Mouse (Mus musculus): ENCODE results near the gene Ccdc38. TPM values are rescaled to one million over a fixed set of nuclear protein-coding genes. Genes with fewer than 3 reads are reported as not detected.

Ccdc38 gene
- polyA plus RNA-seq (2015; fragmentation: Nextera tagmentation; extraction: Ambion mirVana), result 0.41 and 0.46 TPM in 2 replicates

DNA sequence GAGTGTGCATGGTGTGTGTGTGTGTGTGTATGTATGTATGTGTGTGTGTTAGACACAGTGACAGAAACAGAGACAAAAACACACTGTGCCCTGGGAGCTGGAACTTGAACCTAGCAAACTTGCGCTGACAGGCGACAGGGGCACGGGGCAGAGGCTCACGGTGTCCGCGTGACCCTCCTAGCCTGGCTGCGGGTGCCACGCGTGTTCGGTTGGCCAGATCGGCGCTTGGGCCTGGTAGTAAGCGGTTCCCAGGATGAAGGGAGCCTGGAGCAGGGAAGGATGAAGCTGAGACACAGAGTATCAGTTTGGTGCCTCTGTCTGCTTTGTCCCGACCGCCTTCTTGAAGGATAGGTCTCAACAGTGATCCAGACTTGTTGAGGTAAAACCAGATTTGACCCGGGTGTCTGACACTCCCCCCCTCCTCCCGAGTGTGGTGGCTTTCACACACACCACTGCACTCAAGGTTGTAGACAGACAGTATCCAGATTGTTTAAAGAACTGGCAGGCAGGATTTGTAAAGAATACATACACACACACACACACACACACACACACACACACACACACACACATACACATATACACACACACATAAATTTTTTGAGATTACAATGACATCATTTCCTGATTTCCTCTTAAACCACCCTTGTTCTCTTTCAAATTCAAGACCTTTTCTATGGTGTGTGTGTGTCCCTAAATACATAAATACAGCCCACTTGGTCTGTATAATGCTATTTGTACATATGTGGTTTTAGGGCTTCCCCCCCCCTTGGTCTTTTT lies at the start of gene Ccdc38:
Gene Ccdc38 (plus strand): TSS at position 202 of the 780 bp plus-strand sequence.
- peaks cover 8% of the 10 kb centered on the region for H3K4me1 ChIP-seq
- H3K36me3 ChIP-seq, result no peaks in the 10 kb centered on the region
- H3K4me3 ChIP-seq (replicated peaks), result peak within 1 kb of the TSS; percentile 40
- no peak for ATAC-seq (ENCODE audit: low FRiP score)
- WGBS, result 74% methylated on average over 17 of the region's 17 CpGs
- H3K9me3 ChIP-seq (replicated peaks), result no peaks in the 10 kb centered on the region
- peak within 1 kb of the TSS; percentile 28; the same call in 1 of the 2 replicates for H3K9ac ChIP-seq (replicated peaks)
- peak within 1 kb of the TSS; percentile 84 for H3K4me2 ChIP-seq
- peaks cover 7% of the 10 kb centered on the region; the same call in 1 of the 2 replicates for H3K27me3 ChIP-seq (replicated peaks)
- no peak within 1 kb of the TSS for H3K27ac ChIP-seq (replicated peaks)

DNA sequence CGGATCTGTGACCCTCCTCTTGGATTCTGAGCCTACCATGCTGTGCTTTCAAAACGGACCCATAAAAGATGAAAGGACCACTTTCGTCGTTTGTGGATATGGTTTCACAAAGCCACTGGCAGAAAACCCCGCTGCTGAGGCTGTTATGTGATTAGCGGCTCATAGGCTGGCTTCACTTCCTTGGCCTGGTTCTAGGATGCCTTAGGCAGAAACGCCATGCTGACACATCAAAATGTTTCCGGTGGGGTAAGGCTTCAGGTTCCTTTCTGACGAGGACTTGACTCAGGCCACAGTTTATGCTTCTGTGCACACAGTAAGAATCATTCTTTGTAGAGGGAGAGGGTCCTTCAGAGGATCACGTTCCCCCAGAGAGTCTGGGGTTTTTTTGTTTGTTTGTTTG lies 39.6 kb upstream of the Ccdc38 start:
- no peak overlapping the region for H3K9ac ChIP-seq (replicated peaks)
- no peak for ATAC-seq (ENCODE audit: low FRiP score)
- WGBS, result 43% methylated on average over 10 of the region's 10 CpGs
- no peak overlapping the region for H3K4me2 ChIP-seq
- no peak overlapping the region for H3K4me3 ChIP-seq (replicated peaks)
- H3K27ac ChIP-seq (replicated peaks), result no peak overlapping the region
- H3K9me3 ChIP-seq (replicated peaks), result no peaks in the 10 kb centered on the region
- no peaks in the 10 kb centered on the region for H3K27me3 ChIP-seq (replicated peaks)
- no peaks in the 10 kb centered on the region for H3K4me1 ChIP-seq
- H3K36me3 ChIP-seq, result no peaks in the 10 kb centered on the region

DNA sequence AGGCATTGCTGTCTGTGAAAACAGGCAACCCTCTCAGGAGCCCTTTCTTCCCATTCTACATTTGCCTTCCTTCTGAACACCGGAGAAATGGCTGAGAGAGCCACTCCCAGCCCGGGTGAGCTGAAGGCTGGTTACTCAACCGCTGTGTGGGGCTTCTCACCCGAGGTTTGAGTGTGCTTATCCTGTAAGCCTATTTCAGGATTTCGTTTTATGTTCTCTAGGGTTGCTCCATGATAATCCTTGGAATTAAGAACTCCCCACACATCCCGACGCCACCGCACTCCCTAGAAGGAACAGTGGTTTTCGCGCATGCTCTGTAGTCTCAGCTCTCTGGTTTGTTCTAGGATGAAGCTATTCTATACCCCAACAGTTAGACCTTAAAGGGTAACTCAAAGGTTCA lies 39.1 kb upstream of the Ccdc38 start:
- H3K36me3 ChIP-seq, result no peaks in the 10 kb centered on the region
- 88% methylated on average over 10 of the region's 10 CpGs for WGBS
- H3K4me2 ChIP-seq, result no peak overlapping the region
- H3K4me1 ChIP-seq, result no peaks in the 10 kb centered on the region
- ATAC-seq (ENCODE audit: low FRiP score), result no peak
- no peak overlapping the region for H3K4me3 ChIP-seq (replicated peaks)
- H3K27me3 ChIP-seq (replicated peaks), result no peaks in the 10 kb centered on the region
- H3K27ac ChIP-seq (replicated peaks), result no peak overlapping the region
- H3K9me3 ChIP-seq (replicated peaks), result no peaks in the 10 kb centered on the region
- no peak overlapping the region for H3K9ac ChIP-seq (replicated peaks)

DNA sequence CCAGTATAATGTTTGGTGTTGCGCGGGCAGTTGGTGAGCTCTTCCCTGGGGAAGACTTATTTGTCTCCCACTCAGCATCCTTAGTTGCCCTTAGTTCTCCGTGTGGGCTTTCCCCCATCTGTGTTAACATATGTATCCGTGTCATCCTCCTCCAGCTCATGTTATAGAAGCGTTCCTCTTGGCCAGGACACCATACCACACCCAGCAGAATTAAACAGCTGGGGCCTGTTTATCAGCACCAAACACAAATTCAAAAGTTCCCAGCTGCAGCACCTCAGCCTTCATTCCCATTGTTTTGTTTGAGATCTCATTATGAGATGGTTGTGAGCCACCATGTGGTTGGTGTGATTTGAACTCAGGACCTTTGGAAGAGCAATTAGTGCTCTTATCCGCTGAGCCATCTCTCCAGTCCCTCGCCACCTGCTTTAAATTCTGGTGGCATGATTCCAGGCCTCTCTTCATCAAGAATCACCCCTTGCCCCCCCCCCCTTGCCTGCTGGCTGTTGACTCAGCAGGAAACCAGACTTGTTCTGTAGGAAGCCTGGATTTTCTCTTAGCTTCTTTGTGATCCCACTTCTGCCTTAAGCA lies 32.0 kb upstream of the Ccdc38 start:
- WGBS, result 77% methylated on average over 7 of the region's 7 CpGs
- no peak for ATAC-seq (ENCODE audit: low FRiP score)
- Histone ChIP-seq H3K9me3 (replicated peaks) (no peaks in the 10 kb centered on the region), H3K27ac (replicated peaks) (no peak overlapping the region), H3K4me3 (replicated peaks) (no peak overlapping the region), H3K4me1 (no peaks in the 10 kb centered on the region), H3K4me2 (no peak overlapping the region), H3K9ac (replicated peaks) (no peak overlapping the region), H3K36me3 (no peaks in the 10 kb centered on the region), H3K27me3 (replicated peaks) (no peaks in the 10 kb centered on the region)

DNA sequence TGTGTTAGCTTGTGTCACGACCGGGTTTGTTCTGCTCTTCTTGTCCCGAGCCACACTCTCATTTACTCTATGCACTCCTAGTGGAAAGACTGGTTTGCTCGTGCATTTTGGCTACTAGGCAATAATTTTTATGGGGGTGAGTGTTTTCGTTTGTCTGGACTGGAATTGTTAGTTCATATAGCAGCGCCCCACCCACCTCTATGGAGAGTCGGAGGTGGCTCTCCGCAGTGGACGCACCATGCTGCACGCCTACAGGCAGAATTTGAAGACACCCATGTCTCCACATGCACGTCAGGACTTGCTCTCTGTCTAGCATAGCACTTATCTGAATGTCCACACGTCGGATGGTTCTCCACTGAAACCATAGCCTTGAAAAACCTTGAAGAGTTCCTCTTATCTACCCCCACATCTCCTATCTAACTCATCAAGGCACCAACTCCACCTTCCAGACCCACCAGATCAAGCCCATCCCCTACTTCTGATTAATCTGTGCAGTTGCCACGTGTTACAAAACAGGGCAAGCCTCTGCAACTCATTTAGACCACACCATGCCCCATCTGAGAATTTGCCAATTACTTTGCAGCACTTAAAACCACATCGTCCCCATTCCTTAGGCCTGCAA lies 30.8 kb upstream of the Ccdc38 start:
- Histone ChIP-seq H3K27ac (replicated peaks) (no peak overlapping the region), H3K4me3 (replicated peaks) (no peak overlapping the region), H3K4me1 (no peaks in the 10 kb centered on the region), H3K9ac (replicated peaks) (no peak overlapping the region), H3K4me2 (no peak overlapping the region), H3K36me3 (no peaks in the 10 kb centered on the region), H3K27me3 (replicated peaks) (no peaks in the 10 kb centered on the region), H3K9me3 (replicated peaks) (no peaks in the 10 kb centered on the region)
- ATAC-seq (ENCODE audit: low FRiP score), result no peak
- WGBS, result 92% methylated on average over 15 of the region's 15 CpGs

DNA sequence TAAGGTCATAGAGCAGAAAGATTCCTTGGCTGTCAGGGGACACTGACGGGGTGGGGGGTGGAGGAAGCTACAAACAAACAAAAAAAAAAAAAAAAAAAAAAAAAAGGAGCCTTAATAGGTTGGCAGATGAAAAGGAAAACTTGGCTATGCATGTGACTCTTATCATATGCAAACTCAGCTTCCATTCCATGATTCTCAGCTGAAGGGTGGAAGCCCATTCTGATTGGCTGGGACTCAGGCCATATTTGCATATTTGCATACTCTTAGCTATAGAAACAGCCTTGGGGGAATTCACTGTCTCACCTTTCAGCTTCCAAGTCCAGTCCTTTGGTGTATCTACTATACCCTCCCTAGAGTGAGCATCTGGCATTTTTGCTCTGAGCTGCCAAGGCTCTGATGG lies 25.0 kb upstream of the Ccdc38 start:
- Histone ChIP-seq H3K9me3 (replicated peaks) (no peaks in the 10 kb centered on the region), H3K4me3 (replicated peaks) (no peak overlapping the region), H3K27me3 (replicated peaks) (no peaks in the 10 kb centered on the region), H3K36me3 (no peaks in the 10 kb centered on the region), H3K9ac (replicated peaks) (no peak overlapping the region), H3K27ac (replicated peaks) (no peak overlapping the region), H3K4me2 (no peak overlapping the region), H3K4me1 (no peaks in the 10 kb centered on the region)
- no peak for ATAC-seq (ENCODE audit: low FRiP score)
- WGBS, result 20% methylated on average over 1 of the region's 1 CpGs

DNA sequence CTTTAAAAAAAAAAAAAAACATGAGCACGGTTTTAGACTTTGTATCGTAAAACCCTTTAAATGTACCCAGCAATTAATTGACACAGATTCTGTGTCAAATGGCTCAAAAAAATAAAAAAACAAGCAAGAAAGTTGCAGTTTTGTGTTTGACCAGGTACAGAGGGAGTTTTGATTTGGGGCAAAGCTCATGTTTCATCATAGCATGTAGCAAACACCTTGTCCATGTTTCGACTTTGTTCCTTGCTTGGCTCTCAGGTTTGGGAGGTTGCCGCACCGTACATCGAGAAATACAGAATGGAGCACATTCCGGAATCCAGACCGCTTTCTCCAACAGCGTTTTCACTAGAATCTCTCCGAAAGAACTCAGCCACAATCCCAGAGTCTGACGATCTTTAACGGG lies 24.5 kb upstream of the Ccdc38 start:
- Histone ChIP-seq H3K9me3 (replicated peaks) (no peaks in the 10 kb centered on the region), H3K4me2 (no peak overlapping the region), H3K27me3 (replicated peaks) (no peaks in the 10 kb centered on the region), H3K4me1 (no peaks in the 10 kb centered on the region), H3K4me3 (replicated peaks) (no peak overlapping the region), H3K27ac (replicated peaks) (no peak overlapping the region), H3K36me3 (no peaks in the 10 kb centered on the region), H3K9ac (replicated peaks) (no peak overlapping the region)
- WGBS, result 87% methylated on average over 12 of the region's 12 CpGs
- no peak for ATAC-seq (ENCODE audit: low FRiP score)

DNA sequence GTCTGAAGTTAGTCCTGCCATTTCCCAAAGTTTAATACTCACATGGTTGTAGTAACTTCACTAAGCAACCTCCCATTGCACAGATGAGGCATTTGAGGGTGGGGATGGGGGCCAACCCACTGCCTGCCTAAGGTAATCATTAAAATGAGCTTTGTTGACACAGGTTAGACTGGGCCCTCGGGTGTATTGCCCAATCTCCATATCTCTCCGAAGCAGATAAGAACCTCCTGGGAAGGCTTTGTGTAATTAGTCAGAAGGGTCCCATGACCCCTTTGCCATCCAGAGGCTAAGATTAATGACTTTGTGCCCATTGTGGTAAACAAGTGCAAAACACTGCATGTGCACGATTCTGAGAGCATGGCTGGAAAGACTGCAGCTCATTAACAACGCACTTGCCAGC lies 22.7 kb upstream of the Ccdc38 start:
- H3K4me2 ChIP-seq, result no peak overlapping the region
- no peak overlapping the region for H3K27ac ChIP-seq (replicated peaks)
- H3K9ac ChIP-seq (replicated peaks), result no peak overlapping the region
- H3K4me3 ChIP-seq (replicated peaks), result no peak overlapping the region
- no peaks in the 10 kb centered on the region for H3K36me3 ChIP-seq
- no peaks in the 10 kb centered on the region for H3K27me3 ChIP-seq (replicated peaks)
- no peaks in the 10 kb centered on the region for H3K4me1 ChIP-seq
- no peaks in the 10 kb centered on the region for H3K9me3 ChIP-seq (replicated peaks)
- 40% methylated on average over 4 of the region's 4 CpGs for WGBS
- ATAC-seq (ENCODE audit: low FRiP score), result no peak

DNA sequence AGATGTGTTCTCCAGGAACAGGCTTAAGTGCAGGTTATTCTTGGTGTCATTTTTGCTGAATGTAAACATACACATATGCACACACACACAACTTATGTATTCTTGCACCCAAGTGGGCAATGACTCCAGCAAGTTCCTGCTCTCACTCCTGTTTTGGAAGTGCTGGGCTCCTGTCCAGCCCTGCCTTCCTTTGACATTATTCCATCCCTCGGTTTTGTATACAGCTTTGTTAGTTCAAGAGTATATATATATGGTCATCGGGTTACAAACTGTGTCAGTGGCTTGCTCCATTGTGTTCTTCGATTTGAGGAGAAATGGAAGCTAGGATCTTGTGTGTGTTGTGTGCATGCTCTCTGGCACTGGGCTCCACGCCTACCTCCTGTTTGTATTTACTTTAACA lies 22.2 kb upstream of the Ccdc38 start:
- no peak overlapping the region for H3K4me2 ChIP-seq
- 85% methylated on average over 4 of the region's 4 CpGs for WGBS
- ATAC-seq (ENCODE audit: low FRiP score), result no peak

DNA sequence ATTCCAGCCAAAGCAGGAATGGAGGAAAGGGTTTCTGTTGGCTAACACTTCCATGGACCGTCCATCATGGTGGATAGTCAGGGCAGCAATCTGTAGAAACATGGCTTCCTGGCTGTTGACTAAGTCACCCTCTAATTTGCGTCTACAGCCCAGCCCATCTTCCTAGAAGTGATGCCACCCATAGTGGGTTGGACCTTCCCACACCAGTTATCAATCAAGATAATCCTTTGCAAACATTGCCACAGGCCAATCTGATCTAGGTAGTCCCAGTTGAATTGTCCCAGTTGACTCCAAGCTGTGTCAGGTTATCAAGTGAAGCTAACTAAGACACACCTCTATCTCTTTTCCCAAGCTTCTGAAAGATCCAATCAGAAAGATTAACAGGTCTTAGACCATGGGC lies 21.8 kb upstream of the Ccdc38 start:
- Histone ChIP-seq H3K4me2 (no peak overlapping the region), H3K27me3 (replicated peaks) (no peaks in the 10 kb centered on the region), H3K9me3 (replicated peaks) (no peaks in the 10 kb centered on the region), H3K9ac (replicated peaks) (no peak overlapping the region), H3K4me3 (replicated peaks) (no peak overlapping the region), H3K4me1 (no peaks in the 10 kb centered on the region), H3K27ac (replicated peaks) (no peak overlapping the region), H3K36me3 (no peaks in the 10 kb centered on the region)
- 92% methylated on average over 2 of the region's 2 CpGs for WGBS
- no peak for ATAC-seq (ENCODE audit: low FRiP score)

More for the DNA sequence above, 22.2 kb upstream of the Ccdc38 start:
- Histone ChIP-seq H3K9ac (replicated peaks) (no peak overlapping the region), H3K4me1 (no peaks in the 10 kb centered on the region), H3K27me3 (replicated peaks) (no peaks in the 10 kb centered on the region), H3K9me3 (replicated peaks) (no peaks in the 10 kb centered on the region), H3K27ac (replicated peaks) (no peak overlapping the region), H3K4me3 (replicated peaks) (no peak overlapping the region), H3K36me3 (no peaks in the 10 kb centered on the region)

DNA sequence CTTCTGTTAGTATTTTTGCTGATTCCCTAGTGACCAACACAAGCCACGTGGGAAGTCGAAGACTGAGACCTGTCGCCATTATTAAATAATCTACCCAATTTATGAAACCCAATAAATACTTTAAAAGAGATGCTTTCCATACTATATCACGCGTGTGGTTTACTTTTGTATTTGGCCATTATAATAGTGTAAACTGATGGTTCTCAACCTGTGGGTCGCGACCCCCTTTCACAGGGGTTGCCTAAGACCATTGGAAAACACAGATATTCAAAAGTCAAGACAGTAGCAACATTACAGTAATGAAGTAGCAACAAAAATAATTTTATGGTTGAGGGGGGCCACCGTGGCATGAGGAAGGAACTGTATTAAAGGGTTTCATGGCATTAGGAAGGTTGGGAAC lies 21.3 kb upstream of the Ccdc38 start:
- Histone ChIP-seq H3K9me3 (replicated peaks) (no peaks in the 10 kb centered on the region), H3K36me3 (no peaks in the 10 kb centered on the region), H3K4me2 (no peak overlapping the region), H3K27me3 (replicated peaks) (no peaks in the 10 kb centered on the region), H3K27ac (replicated peaks) (no peak overlapping the region), H3K4me3 (replicated peaks) (no peak overlapping the region), H3K9ac (replicated peaks) (no peak overlapping the region), H3K4me1 (no peaks in the 10 kb centered on the region)
- WGBS, result 92% methylated on average over 8 of the region's 8 CpGs
- no peak for ATAC-seq (ENCODE audit: low FRiP score)

DNA sequence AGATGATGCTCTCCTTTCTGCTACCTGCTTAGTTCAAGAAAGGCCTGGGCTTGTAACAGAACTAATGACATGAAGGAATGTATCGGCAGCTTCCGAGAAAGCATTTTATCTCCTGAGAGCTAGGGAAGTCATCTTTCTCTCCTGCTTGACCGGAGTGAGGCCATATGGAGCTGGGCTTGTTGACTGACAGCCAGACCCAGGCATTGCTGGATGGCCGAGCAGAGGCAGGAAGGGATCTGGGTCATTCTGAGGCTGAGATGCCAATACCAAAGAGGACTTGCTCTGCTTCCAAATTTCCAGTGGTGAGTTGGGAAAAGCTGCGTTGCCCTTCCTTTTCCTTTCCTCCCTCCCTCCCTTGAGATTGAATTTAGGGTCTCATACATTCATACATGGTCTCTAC lies 20.7 kb upstream of the Ccdc38 start:
- Histone ChIP-seq H3K27me3 (replicated peaks) (no peaks in the 10 kb centered on the region), H3K4me3 (replicated peaks) (no peak overlapping the region), H3K9ac (replicated peaks) (no peak overlapping the region), H3K4me1 (no peaks in the 10 kb centered on the region), H3K4me2 (no peak overlapping the region), H3K27ac (replicated peaks) (no peak overlapping the region), H3K9me3 (replicated peaks) (no peaks in the 10 kb centered on the region), H3K36me3 (no peaks in the 10 kb centered on the region)
- 93% methylated on average over 5 of the region's 5 CpGs for WGBS
- ATAC-seq (ENCODE audit: low FRiP score), result no peak

Measured in neural tube, embryonic 15.5 days (tissue).